Mouse (Mus musculus): ENCODE measurements around the gene Fscn2.

Gene Fscn2

GRCm38 (mm10) chr11:120360062-120360461 is 1.3 kb upstream of the Fscn2 start:
- no peak for DNase-seq (ENCODE audit: low read depth)

GRCm38 (mm10) chr11:120360755-120361154 is 579 bp upstream of the Fscn2 start:
- DNase-seq (ENCODE audit: low read depth), result no peak

GRCm38 (mm10) chr11:120362891-120363290 is 1.6 kb downstream of the Fscn2 start:
- no peak for DNase-seq (ENCODE audit: low read depth)

GRCm38 (mm10) chr11:120366443-120367027 is 5.2 kb downstream of the Fscn2 start:
- no peak for DNase-seq (ENCODE audit: low read depth)

- DNase-seq (ENCODE audit: low read depth), result peak; percentile 79
These were observed 8.3 kb downstream of the Fscn2 start for GRCm38 (mm10) chr11:120369656-120370055.

- no peak for DNase-seq (ENCODE audit: low read depth)
These were observed 11.7 kb downstream of the Fscn2 start for GRCm38 (mm10) chr11:120373025-120373424.

- no peak for DNase-seq (ENCODE audit: low read depth)
These were observed 12.7 kb downstream of the Fscn2 start for GRCm38 (mm10) chr11:120373820-120374586.

GRCm38 (mm10) chr11:120375324-120375723 is 14.0 kb downstream of the Fscn2 start:
- no peak for DNase-seq (ENCODE audit: low read depth)

- no peak for DNase-seq (ENCODE audit: low read depth)
These were observed 15.2 kb downstream of the Fscn2 start for GRCm38 (mm10) chr11:120376302-120377160.

GRCm38 (mm10) chr11:120377337-120377736 is 16.0 kb downstream of the Fscn2 start:
- no peak for DNase-seq (ENCODE audit: low read depth)

- peak; percentile 51 for DNase-seq (ENCODE audit: low read depth)
These were observed 16.8 kb downstream of the Fscn2 start for GRCm38 (mm10) chr11:120378031-120378610.

GRCm38 (mm10) chr11:120378611-120379540 is 17.5 kb downstream of the Fscn2 start, which contains the start of gene Faap100:
TSS of gene Faap100 (minus strand) at chr11:120378764.
- DNase-seq (ENCODE audit: low read depth), result peak; percentile 97

- DNase-seq (ENCODE audit: low read depth), result no peak
These were observed 18.9 kb downstream of the Fscn2 start for GRCm38 (mm10) chr11:120380271-120380670.

- no peak for DNase-seq (ENCODE audit: low read depth)
These were observed 19.8 kb downstream of the Fscn2 start for GRCm38 (mm10) chr11:120381157-120381556.

GRCm38 (mm10) chr11:120382509-120382908 is 21.2 kb downstream of the Fscn2 start:
- DNase-seq (ENCODE audit: low read depth), result no peak

GRCm38 (mm10) chr11:120386632-120387031 is 25.3 kb downstream of the Fscn2 start:
- DNase-seq (ENCODE audit: low read depth), result no peak

GRCm38 (mm10) chr11:120387157-120387556 is 25.8 kb downstream of the Fscn2 start:
- DNase-seq (ENCODE audit: low read depth), result no peak

- DNase-seq (ENCODE audit: low read depth), result no peak
These were observed 27.2 kb downstream of the Fscn2 start for GRCm38 (mm10) chr11:120388580-120388979.

- DNase-seq (ENCODE audit: low read depth), result no peak
These were observed 34.3 kb downstream of the Fscn2 start for GRCm38 (mm10) chr11:120395661-120396060.

GRCm38 (mm10) chr11:120397602-120398001 is 36.3 kb downstream of the Fscn2 start:
- no peak for DNase-seq (ENCODE audit: low read depth)

- no peak for DNase-seq (ENCODE audit: low read depth)
These were observed 38.0 kb downstream of the Fscn2 start for GRCm38 (mm10) chr11:120399319-120399718.

All from naive thymus-derived CD4-positive, alpha-beta T cell, adult 2 months (primary cell).